Mouse (Mus musculus): Measurements from ENCODE around the gene Ccl26.
"Not testable (repeated sequence)": the region's sequence is repeated elsewhere in the genome, so short reads cannot be mapped to it uniquely, and the experiment has no call there.

The Ccl26 gene

DNA sequence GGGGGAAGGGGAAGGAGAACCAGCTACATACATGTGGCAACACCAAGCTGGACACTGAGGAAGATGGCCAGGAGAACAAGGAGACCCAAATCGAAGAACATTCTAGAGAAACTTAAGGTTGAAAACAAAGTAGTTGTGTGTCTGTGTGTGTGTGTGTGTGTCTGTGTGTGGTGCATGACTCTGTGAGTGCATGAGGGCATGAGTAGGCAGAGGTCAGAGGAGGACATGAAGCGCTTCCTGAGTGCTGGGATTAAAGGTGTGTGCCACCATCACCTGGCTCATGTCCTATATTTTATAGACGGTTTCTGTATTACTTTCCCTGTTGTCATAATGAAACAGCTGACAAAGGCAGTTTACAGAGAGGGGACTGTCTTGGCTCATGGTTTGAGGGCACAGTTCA is at the start of gene Ccl26:
Gene Ccl26 (minus strand): TSS at position 101 of the 400 bp plus-strand sequence.
- DNase-seq, result no peak

DNA sequence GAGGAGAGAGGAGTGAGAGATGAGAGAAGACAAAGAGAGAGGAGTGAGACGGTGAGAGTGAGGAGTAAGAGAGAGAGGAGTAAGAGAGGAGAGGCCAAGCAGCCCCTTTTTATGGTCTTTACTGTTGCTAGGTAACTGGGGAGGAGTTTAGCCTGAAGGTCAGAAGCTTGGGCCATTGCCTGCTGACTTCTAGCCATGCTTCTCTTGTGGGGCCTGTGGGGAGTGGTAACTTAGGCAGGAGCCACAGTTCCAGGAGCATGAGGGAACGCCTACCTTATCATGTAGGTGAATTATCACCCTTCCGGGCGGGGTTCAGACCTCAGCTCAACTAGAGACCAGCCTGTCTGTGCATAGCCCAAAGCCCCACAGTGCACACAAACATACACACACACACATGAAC is 46.4 kb upstream of the Ccl26 start:
- no peak for DNase-seq

DNA sequence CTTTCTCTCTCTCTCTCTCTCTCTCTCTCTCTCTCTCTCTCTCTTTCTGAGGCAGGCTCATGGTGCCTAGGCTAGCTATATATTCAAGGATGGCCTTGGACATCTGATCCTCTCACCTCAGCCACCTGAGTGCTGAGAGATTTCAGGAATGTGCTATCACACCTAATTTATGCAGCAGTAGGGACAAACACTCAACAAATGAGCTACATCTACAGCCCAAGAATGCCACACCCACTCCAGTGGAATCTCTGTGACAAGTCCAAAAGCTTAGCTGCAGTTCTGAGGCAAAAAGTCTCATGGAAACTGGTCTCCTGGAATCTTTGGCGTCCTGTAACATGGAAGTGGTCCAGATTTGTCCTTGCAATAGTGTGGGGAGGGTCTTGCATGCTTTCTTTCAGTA is 44.2 kb upstream of the Ccl26 start:
- no peak for DNase-seq

DNA sequence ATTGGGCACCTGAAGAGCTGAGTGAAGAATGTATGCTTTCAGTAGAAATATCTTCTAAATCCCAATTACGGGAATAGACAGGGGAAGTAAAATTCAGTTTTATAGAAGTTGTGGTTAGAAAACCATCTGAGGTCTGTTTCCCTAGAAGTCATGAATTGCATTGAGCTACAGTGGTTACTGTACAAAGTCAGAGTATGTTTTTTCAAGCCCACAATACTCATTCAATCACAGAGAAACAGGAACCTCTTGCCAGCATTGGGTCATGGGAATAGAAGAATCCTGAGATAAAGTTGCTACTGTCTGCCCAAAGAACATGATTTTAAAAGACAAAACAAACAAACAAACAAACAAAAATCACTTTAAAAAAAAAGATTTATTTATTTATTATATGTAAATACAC is 43.3 kb upstream of the Ccl26 start:
- DNase-seq, result not testable (repeated sequence)

DNA sequence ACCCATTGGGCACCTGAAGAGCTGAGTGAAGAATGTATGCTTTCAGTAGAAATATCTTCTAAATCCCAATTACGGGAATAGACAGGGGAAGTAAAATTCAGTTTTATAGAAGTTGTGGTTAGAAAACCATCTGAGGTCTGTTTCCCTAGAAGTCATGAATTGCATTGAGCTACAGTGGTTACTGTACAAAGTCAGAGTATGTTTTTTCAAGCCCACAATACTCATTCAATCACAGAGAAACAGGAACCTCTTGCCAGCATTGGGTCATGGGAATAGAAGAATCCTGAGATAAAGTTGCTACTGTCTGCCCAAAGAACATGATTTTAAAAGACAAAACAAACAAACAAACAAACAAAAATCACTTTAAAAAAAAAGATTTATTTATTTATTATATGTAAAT is 41.3 kb upstream of the Ccl26 start:
- DNase-seq, result not testable (repeated sequence)

DNA sequence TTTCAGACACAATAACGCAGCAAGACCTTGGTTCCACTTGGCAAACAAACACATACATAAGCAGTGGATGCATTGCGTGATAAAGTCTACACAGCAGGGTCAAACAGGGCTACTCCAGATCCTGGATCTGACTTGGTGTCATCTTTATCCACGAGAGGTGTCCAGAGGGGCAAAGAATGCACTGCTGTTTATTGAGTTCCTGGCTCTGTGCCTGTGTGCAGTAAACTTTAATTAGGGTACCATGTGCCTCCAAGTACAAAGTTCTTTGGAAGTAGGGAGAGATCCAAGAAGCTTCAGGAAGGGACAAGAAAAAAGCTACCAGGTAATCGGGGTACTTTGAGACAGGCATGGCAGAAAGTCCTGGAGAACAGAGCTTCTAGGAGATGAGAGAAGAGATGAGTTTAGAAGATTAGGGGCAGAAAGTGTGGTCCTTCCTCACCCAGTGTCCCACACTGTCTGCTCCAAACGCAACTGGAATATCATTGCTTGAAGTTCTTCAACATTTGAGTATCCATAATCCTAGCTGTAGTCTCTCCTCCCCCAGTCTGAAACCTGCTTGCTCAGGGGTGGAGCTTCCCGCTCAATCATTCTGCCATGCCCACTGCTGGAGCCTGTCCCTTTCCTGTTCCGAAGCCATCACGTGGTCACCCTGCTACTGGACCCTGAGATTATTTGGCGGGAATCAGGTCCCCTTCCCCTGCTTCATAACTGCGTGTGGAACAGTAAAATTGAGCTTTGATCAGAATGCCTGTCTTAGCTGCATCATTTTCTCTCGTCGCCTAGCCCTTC is 26.8 kb upstream of the Ccl26 start:
- DNase-seq, result peak; percentile 68 to 79

DNA sequence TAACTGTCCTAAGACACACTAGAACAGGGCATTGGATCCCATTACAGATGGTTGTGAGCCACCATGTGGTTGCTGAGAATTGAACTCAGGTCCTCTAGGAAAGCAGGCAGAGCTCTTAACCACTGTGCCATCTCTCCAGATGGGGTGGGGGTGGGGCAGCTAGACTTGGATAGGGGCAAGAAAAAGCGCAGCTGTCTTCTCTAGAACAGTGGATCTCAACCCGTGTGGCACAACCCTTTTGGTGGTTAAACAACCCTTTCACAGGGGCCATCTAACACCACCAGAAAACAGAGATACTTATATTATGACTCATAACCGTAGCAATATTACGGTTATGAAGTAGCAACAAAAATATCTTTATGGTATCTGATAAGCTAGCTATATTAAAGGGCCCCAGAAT is 24.4 kb upstream of the Ccl26 start:
- no peak for DNase-seq

DNA sequence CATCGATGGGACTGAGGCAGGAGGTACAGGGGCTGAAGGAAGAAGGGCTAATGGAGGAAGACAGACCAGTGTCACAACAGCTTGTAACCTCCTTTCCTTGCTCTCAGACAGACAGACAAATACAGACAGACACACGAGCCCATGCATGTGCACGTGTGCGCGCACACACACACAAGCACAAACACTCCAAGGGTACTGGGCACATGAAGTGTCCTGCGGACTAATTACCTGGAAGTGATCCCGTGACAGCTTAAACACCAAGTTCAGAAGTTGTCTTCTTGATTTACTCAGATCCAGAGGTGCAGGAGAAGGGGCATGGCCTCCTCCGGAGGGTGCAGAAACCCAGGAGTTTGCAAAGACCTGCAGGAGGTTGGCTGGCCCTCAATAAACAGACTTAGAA is 22.3 kb upstream of the Ccl26 start:
- no peak for DNase-seq

DNA sequence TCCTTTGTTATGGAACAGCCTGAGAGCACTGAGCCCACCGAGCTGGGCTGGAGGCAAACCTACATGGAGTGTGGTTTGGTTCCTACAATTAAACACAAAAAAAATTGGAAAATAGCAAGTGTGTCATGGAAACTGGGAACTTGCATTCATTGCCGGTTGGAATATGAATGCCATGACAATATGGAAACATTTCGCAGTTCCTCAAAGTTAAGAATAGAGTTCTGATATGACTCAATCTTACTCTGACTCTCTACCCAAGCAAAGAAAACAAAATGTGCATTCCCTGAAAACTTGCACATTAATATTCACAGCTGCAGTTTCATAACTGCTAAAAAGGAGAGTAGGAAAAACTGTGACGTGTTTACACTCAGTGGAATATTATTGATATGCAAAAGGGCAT is 19.0 kb upstream of the Ccl26 start:
- DNase-seq, result no peak

DNA sequence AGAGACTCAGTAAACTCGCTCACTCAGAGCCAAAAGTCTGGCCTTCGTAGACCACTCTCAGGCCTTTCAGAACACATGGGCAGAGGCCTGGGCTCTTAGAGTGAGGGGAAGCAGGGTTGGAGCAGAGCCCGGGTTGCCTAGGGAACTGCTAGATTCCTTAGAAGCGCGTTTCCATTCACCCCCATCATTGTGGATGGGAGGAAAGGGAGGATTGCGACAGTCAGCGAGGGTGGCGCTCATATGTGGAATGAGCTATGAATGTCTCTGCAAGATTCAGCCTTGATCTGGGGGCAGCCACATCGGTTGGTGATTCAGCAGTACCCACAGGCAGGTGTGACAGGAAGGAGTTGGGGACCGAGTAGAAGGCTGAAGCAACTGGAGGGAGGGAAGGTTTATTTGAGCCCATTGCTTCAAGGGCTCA is 16.0 kb upstream of the Ccl26 start:
- DNase-seq, result no peak

DNA sequence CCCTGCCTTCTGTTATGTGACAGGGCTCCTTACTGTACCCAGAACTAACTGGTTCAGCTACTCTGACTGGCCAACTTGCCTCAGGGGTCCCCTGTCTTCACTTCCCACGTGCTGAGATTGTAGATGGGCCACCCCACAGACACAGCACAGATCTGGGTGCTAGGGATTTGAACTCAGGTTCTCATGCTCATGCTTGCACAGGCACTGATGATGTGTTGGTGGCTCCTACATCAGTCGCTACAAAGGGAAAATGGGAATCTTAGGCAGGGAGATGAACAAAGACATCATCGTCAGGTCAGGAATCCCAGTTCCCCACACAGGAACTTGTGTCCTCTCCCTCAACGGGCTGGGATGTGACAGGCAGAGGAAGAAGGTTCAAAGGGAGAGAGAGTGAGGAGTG is 12.7 kb upstream of the Ccl26 start:
- DNase-seq, result no peak

DNA sequence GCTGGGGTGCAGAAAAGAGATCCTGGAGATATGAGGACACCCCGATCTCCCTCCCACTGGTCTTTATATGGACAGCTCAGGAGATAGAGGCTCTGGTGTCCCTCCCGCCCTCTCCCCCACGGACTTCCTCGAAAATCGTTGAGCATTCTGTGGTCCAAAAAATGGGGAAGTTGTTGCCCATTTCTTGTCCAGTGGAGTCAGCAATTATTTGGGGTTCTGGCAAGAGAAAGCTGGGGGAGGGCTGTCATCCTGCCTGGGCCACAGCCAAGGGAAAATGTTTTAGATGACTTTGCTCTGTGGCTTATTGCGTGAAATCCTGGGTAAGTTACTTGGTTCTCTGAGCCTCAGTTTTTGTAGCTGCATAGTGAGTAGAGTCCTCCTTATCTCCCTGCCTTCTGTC is 9.6 kb upstream of the Ccl26 start, which contains the start of gene Ccl24:
Gene Ccl24 (minus strand): TSS at position 44 of the 400 bp plus-strand sequence.
- DNase-seq, result peak in 1 of 2 experiments; percentile 9

DNA sequence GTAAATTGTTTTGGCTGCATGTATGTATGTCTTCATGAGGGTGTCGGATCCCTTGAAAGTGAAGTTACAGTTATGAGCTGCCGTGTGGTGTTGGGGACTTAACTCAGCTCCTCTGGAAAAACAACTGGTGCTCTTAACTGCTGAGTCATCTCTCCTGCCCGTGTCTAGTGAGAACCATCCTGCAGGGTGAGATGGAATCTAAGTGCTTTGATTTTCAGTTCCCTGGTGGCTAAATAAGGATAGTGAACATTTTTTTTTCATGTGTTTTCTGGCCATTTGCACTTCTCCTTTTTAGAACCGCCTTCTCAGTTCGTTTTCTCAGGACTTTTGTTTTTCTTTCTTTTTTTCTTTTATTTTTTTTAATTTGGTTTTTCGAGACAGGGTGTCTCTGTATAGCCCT is 5.3 kb upstream of the Ccl26 start:
- no peak for DNase-seq

DNA sequence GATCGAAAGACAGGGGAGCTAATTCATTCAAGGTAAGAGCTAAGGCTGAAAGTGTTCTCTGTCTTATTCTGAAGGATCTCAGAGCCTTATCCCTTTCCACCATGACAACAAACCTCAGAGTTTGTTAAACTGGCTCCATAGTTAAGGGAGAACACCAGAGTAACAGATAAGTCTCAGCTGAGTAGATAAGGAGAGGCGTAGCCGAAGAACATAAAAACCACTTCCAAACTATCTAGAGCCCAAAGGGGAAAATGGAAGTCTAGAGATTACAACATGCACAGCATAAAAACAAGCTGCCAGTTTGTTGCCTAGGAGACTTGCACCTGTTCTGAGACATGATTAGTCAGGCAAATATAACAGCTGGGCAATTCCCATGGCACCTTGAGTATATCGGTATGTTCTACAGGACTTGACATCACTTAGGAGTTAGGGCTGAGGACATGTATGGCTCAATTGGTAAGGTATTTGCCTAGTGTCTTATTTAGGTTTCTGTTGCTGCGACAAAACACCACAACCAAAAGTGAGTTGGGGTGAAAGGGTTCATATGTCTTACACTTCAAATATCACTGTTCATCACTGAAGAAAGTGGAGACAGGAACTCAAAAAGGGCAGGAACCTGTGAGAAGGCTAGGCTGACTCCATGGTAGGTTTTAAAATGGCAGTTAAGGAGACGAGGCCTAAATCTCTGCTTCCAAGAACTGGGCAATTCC is 4.3 kb upstream of the Ccl26 start:
- DNase-seq, result no peak

DNA sequence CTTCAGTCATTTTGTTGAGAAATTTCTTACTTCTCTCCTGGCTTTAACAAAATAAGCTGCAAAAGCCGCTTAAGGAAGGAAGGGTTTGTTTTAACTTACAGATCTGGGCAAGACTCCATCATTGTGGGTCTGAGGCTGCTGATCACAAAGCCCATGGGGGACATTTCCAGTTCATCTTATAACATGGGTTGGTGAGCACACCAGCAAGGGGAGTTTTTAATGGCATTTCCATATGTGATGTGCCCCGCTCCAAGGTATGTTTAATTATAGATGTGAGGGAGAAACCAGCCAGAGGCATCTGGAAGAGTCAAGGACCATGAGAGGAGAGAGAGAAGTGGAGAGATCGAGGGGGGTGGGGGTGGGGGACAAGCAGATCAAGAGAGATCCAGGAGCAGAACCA is 5.7 kb downstream of the Ccl26 start:
- no peak for DNase-seq

DNA sequence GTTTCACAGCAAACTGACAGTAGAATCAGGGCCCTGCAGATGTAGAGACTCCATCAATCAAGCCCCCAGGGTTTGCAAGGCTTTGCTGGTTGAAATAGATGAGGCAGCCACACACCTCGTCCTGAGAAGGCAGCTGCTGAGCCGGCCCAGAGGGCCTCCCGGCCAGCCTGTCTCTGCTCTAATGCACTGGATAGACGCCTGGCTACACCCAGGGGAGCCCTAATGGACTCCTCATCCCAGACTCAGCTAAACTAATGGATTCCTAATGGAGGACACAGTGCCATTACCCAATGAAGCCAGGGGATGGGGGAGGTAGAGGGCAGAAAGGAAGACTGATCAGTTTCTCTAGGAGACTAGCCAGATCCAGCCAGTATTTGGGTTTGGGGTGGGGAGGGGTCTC is 6.3 kb downstream of the Ccl26 start:
- DNase-seq, result no peak

DNA sequence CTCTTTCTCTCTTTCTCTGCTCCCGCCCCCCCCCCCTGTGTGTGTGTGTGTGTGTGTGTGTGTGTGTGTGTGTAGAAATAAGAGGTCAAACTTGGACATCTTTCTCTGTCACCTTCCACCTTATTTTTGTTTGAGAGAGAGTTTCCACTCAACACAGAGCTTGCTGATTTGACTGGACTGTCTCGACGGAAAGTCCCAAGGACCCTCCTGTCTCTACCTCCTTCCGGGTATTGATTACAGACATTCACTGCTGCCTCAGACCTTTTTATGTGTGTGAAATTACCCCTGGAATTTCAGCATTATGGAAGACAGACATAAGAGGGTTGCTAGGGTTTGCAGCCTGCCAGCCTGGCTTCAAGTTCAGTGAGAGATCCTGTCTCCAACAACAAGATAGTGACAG is 7.1 kb downstream of the Ccl26 start:
- no peak for DNase-seq

DNA sequence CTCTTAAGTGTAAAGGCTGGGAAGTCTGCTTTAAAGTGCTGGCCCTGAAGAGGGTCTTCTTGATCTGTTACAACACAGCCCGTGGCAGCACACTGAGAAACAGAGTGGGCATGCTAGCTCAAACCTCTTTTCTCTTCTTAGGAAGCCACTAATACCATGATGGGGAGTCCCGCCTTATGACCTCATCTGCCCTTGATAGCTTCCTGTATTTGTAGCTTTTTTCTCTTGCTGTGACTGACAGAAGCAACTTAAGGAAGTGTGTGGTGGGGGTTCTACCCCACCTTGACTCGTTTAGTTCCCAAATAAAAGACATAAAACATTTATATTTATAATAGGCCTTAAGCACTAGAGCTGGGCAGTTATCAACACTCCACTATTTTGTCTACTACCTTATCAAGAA is 11.8 kb downstream of the Ccl26 start:
- DNase-seq, result no peak

DNA sequence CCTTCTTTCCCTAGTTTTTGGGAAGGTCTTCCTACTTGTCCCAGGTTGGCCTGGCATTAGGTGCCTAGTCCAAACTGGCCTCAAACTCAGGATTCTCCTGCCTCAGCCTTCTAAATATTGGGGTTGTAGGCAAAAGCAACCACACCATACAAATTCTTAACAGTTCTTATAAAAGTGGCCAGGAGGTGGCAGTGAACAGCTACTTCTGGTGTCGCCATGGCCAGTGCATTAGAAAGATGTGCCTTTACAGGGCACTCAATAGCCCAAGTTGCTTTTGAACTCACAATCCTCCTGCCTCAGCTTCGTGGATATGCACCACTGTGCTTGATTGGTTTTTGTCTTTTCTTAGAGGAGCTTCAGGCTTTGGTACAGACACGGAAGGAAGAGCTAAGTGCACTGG is 12.5 kb downstream of the Ccl26 start:
- peak in 1 of 2 experiments; percentile 47 for DNase-seq

DNA sequence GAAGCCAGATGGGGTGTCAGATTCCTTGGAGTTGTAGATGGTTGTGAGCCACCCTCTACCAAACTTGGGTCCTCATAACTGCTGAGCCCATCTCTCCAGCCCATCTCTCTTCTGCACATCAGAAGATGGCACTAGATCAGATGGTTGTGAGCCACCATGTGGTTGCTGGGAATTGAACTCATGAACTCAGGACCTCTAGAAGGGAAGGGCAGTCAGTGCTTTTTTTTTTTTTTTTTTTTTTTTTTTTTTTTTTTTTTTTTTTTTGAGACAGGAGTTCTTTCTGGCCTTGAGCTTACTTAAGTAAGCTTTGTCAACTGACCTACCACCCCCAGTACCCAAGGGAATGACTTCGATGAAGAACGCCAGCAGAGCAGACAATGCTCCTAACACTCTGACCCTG is 15.4 kb downstream of the Ccl26 start:
- no peak for DNase-seq

DNA sequence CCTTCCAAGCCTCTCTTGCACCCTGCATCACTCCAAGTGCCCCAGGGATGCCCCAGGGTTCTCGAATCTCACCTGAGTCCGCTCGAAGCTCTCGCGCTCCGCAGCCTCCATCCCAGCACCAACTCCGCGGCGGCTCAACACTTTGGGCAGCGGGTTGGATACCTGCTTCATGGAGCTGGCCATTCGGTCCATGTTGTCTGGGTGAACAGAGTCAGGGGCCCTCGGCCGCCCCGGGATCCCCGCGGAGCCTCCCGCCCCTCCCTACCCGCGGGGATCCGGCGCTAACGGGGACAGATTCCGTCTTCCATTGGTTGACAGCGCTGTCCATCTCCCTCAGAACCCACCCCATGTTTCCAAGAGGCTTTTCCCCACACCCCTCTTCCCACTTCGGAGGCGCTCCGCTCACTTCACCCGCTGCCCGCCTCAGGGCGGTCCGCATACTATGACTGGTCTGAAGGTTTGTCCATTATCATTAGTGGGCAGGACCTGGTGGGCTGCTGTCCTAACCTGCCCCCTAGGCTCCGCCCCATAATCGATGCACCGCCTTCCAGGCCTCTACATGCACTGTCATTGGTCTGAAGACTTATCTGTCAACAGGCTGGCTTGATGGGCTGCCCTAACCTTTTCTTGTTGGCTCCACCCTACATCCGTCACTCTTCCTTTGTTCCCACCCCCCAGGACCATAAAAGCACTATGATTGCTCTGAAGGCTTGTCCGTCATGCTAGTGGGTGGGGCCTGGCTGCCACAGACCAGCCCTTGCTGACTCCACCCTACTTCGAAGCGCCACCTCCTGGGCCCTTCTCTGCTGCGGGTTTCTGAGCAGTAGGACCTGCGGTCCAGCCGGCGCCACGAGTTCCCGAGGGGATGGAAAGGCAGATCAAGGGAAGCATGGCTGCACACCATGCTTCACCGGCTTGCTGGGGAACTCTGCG is 18.2 kb downstream of the Ccl26 start, which contains the start of gene Hip1:
Gene Hip1 (minus strand): TSS at position 256 of the 933 bp plus-strand sequence.
- peak; percentile 96 to 98 for DNase-seq

DNA sequence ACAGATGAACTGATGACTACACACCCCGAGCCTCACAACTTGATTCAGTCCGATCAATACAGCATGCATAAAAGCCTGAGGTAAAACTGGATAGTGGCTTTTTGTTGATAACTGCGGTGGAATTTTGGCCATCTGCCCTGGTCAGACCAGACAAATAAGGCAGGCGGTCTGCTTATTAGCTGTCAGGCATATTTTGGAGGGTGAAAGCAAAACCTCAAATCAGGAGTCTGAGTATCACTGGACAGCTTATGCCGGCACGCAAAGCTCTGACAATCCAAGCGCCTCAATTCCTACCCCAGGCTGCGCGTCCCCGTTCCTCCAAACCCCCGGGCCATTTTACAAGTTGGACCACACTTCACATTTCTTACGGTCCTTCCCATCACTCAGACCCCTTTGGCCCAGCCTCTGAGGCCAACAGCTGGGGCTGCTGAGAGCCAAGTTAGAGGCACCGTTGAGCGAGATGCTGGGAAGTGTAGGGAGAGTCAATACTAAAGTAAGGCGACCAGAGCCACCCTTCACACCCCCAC is 19.3 kb downstream of the Ccl26 start:
- peak in 1 of 2 experiments; percentile 52 for DNase-seq

DNA sequence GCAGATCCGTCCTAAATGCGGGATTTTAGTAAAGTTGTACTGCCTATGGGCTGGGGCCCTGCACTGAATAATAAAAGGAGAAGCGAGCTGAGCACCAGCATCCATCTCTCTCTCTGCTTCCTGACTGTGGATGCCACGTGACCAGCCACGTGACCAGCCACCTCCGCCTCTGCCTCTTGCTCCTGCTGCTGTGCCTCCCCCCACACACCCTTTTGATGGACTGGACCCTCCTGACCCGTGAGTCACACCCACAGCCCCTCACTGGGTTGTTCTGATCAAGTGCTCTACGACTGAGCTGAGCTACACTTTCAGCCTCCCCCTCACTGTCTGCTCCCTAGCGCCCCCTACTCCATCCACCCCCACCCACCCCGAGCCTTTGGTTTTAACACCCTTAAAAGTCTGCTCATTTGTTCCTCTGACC is 25.6 kb downstream of the Ccl26 start:
- no peak for DNase-seq

Measured in kidney, postnatal 25 days (tissue).